Mouse (Mus musculus): ENCODE measurements around the gene Ccdc170. TPM values are rescaled to one million over a fixed set of nuclear protein-coding genes. Genes with fewer than 3 reads are reported as not detected.

Gene Ccdc170
- total and polyA plus RNA-seq, 2 experiments from 2014 or later = 0.48 to 1.5 TPM

GRCm38 (mm10) chr10:4522116-4522515 lies 39.8 kb downstream of the Ccdc170 start:
- Histone ChIP-seq H3K4me2 (ENCODE audit: low read depth, low read length, poor library complexity, severe bottlenecking) (no peak overlapping the region), H3K4me1 (ENCODE audit: insufficient read depth, low read length) (no peaks in the 10 kb centered on the region), H3K36me3 (ENCODE audit: insufficient read depth, low read length) (no peaks in the 10 kb centered on the region), H3K27ac (ENCODE audit: low read depth, low read length) (no peak overlapping the region), H3K9me3 (ENCODE audit: low read length) (0 out of 2 replicates have a peak, but pooled peaks cover 3% of the 10 kb centered on the region), H3K27me3 (ENCODE audit: insufficient read depth, low read length) (no peaks in the 10 kb centered on the region), H3K9ac (replicated peaks; ENCODE audit: low read length, poor library complexity, severe bottlenecking) (no peak overlapping the region), H3K4me3 (ENCODE audit: low read depth, low read length) (no peak overlapping the region)
- ATAC-seq (ENCODE audit: low FRiP score) = no peak
- peak; percentile 36; the same call in 1 of the 2 replicates for TF ChIP-seq CTCF (IDR thresholded peaks at IDR 0.05)
- WGBS = 98% methylated on average over 3 of the region's 3 CpGs
- no peak for DNase-seq (ENCODE audit: low spot score)

DNA sequence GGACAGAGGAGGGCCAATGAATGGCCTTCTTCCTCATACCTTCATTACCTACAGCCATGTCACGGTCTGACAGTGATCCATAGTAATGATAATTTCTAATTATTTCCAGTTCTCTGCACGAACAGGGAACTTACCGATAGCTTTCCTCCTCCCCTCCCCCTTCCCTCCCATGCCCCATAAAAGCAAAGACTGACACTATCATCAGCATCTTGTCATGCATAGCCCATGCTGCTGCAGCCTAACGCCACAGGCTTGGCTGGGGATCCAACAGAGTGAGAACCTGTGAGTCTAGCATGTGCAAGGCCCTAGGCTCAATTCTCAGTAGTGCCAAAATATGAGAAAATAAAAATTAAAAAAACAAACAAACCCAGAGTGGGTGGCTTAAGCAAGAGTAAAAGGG lies 40.8 kb downstream of the Ccdc170 start:
- Histone ChIP-seq H3K9me3 (ENCODE audit: low read length) (0 out of 2 replicates have a peak, but pooled peaks cover 3% of the 10 kb centered on the region), H3K27ac (ENCODE audit: low read depth, low read length) (no peak overlapping the region), H3K36me3 (ENCODE audit: insufficient read depth, low read length) (no peaks in the 10 kb centered on the region), H3K4me3 (ENCODE audit: low read depth, low read length) (no peak overlapping the region), H3K4me1 (ENCODE audit: insufficient read depth, low read length) (no peaks in the 10 kb centered on the region), H3K9ac (replicated peaks; ENCODE audit: low read length, poor library complexity, severe bottlenecking) (no peak overlapping the region), H3K27me3 (ENCODE audit: insufficient read depth, low read length) (no peaks in the 10 kb centered on the region), H3K4me2 (ENCODE audit: low read depth, low read length, poor library complexity, severe bottlenecking) (no peak overlapping the region)
- DNase-seq (ENCODE audit: low spot score) (no peak), ATAC-seq (ENCODE audit: low FRiP score) (no peak)
- WGBS = 59% methylated on average over 4 of the region's 4 CpGs
- TF ChIP-seq CTCF (IDR thresholded peaks at IDR 0.05) = no peak

DNA sequence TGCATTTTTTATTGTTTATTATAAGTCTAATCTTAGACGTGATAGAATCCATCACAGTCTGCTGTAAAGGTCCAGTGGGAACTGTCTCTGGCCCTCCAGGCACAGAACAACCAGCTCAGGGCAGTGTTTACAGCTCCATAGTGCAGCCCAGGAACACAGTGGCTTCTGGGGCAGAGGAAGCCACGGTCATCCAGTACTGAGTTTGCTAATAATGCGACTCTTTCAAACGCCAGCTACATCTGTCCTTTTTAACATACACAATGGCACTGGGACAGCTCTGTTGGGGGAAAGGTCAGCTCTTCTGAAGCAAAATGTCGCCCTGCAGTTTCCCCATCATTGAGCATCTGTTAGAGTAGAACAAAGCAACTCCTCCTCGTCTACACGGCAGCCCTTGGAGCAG lies 45.7 kb downstream of the Ccdc170 start:
- Histone ChIP-seq H3K9ac (replicated peaks; ENCODE audit: low read length, poor library complexity, severe bottlenecking) (no peak overlapping the region), H3K4me3 (ENCODE audit: low read depth, low read length) (no peak overlapping the region), H3K9me3 (ENCODE audit: low read length) (no peaks in the 10 kb centered on the region), H3K27ac (ENCODE audit: low read depth, low read length) (no peak overlapping the region), H3K27me3 (ENCODE audit: insufficient read depth, low read length) (no peaks in the 10 kb centered on the region), H3K4me1 (ENCODE audit: insufficient read depth, low read length) (no peaks in the 10 kb centered on the region), H3K36me3 (ENCODE audit: insufficient read depth, low read length) (no peaks in the 10 kb centered on the region), H3K4me2 (ENCODE audit: low read depth, low read length, poor library complexity, severe bottlenecking) (no peak overlapping the region)
- whole genome bisulfite sequencing = 21% methylated on average over 7 of the region's 7 CpGs
- TF ChIP-seq CTCF (IDR thresholded peaks at IDR 0.05) = no peak
- ATAC-seq (ENCODE audit: low FRiP score) (no peak), DNase-seq (ENCODE audit: low spot score) (no peak)

GRCm38 (mm10) chr10:4530638-4531235 lies 48.4 kb downstream of the Ccdc170 start:
- H3K9ac ChIP-seq (replicated peaks; ENCODE audit: low read length, poor library complexity, severe bottlenecking) = no peak overlapping the region
- H3K27me3 ChIP-seq (ENCODE audit: insufficient read depth, low read length) = no peaks in the 10 kb centered on the region
- H3K36me3 ChIP-seq (ENCODE audit: insufficient read depth, low read length) = no peaks in the 10 kb centered on the region
- H3K27ac ChIP-seq (ENCODE audit: low read depth, low read length) = no peak overlapping the region
- DNase-seq (ENCODE audit: low spot score) (no peak), ATAC-seq (ENCODE audit: low FRiP score) (no peak)
- no peak overlapping the region for H3K4me2 ChIP-seq (ENCODE audit: low read depth, low read length, poor library complexity, severe bottlenecking)
- WGBS = 90% methylated on average over 9 of the region's 9 CpGs
- TF ChIP-seq CTCF (IDR thresholded peaks at IDR 0.05) = no peak
- no peaks in the 10 kb centered on the region for H3K9me3 ChIP-seq (ENCODE audit: low read length)
- H3K4me3 ChIP-seq (ENCODE audit: low read depth, low read length) = no peak overlapping the region
- H3K4me1 ChIP-seq (ENCODE audit: insufficient read depth, low read length) = no peaks in the 10 kb centered on the region

DNA sequence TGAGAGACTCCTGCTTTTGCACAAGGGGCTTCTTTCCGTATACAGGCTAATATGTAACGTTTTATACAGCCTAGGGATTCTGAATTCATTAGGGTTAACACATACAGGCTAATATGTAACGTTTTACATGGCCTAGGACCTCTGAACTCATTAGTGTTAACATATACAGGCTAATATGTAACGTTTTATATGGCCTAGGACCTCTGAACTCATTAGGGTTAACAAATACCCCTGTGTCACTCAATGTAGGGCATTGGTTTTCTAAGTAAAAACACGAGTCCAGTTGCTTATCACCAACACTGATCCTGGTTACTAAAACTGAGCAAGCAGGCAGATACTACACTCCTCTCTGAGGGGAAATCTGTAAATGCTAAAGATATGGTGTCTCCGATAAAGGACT lies 49.6 kb downstream of the Ccdc170 start:
- no peaks in the 10 kb centered on the region for H3K36me3 ChIP-seq (ENCODE audit: insufficient read depth, low read length)
- no peaks in the 10 kb centered on the region for H3K27me3 ChIP-seq (ENCODE audit: insufficient read depth, low read length)
- no peak for ATAC-seq (ENCODE audit: low FRiP score)
- 76% methylated on average over 6 of the region's 6 CpGs for WGBS
- H3K4me1 ChIP-seq (ENCODE audit: insufficient read depth, low read length) = no peaks in the 10 kb centered on the region
- H3K4me2 ChIP-seq (ENCODE audit: low read depth, low read length, poor library complexity, severe bottlenecking) = no peak overlapping the region
- H3K4me3 ChIP-seq (ENCODE audit: low read depth, low read length) = no peak overlapping the region
- no peak overlapping the region for H3K27ac ChIP-seq (ENCODE audit: low read depth, low read length)
- H3K9ac ChIP-seq (replicated peaks; ENCODE audit: low read length, poor library complexity, severe bottlenecking) = no peak overlapping the region
- H3K9me3 ChIP-seq (ENCODE audit: low read length) = no peaks in the 10 kb centered on the region
- no peak for TF ChIP-seq CTCF (IDR thresholded peaks at IDR 0.05)
- no peak for DNase-seq (ENCODE audit: low spot score)

DNA sequence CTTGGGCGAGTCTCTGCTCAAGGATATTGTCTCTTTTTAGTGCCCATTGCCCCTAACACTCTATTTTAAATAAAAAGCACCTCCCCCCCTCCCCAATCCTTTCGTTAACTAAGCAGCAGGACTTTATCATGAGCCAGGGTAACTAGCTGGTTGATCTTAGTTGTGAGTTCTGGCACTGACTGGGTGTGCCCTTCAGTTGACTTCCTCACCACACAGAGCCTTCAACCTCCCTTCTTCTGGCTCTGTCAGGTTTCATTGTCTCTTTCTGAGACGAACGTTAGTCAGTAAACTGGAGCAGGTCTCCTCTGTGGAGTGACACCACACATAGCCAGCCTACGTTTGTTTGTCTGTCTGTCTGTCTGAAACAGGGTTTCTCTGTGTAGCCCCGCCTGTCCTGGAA lies 50.4 kb downstream of the Ccdc170 start:
- WGBS = 85% methylated on average over 6 of the region's 6 CpGs
- H3K4me2 ChIP-seq (ENCODE audit: low read depth, low read length, poor library complexity, severe bottlenecking) = no peak overlapping the region
- no peak for ATAC-seq (ENCODE audit: low FRiP score)
- H3K27me3 ChIP-seq (ENCODE audit: insufficient read depth, low read length) = no peaks in the 10 kb centered on the region
- H3K4me3 ChIP-seq (ENCODE audit: low read depth, low read length) = no peak overlapping the region
- H3K4me1 ChIP-seq (ENCODE audit: insufficient read depth, low read length) = no peaks in the 10 kb centered on the region
- TF ChIP-seq CTCF (IDR thresholded peaks at IDR 0.05) = no peak
- H3K36me3 ChIP-seq (ENCODE audit: insufficient read depth, low read length) = no peaks in the 10 kb centered on the region
- no peak overlapping the region for H3K27ac ChIP-seq (ENCODE audit: low read depth, low read length)
- H3K9ac ChIP-seq (replicated peaks; ENCODE audit: low read length, poor library complexity, severe bottlenecking) = no peak overlapping the region
- DNase-seq (ENCODE audit: low spot score) = no peak
- H3K9me3 ChIP-seq (ENCODE audit: low read length) = no peaks in the 10 kb centered on the region

Data from midbrain, postnatal 0 days (tissue).